Mouse (Mus musculus) cerebellum, adult 9-11 months (tissue): ENCODE results near the gene Mks1.

Experiments used
- DNase-seq: peaks from one replicate; pipeline ENCODE4 v3.0.0; 2022

The Mks1 gene

DNA sequence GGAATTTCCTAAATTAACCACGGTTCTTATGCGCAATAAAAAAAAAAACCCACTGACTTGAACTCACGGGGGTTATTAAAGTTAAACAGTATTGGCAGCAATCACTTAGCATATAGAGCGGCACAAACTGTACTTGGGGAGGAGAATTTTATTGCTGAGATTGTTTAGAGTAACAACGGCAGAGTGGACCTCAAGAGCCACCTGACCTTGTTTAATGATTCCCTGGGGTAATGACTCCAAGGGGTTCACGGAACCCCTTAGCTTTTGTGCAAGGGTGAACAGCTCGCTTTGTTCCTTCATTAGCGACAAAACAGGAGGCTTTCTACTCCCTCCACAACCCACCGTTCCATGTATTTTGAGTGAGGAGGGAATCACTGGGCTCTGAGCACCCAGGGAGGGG lies 26.8 kb downstream of the Mks1 start:
- no peak for DNase-seq

DNA sequence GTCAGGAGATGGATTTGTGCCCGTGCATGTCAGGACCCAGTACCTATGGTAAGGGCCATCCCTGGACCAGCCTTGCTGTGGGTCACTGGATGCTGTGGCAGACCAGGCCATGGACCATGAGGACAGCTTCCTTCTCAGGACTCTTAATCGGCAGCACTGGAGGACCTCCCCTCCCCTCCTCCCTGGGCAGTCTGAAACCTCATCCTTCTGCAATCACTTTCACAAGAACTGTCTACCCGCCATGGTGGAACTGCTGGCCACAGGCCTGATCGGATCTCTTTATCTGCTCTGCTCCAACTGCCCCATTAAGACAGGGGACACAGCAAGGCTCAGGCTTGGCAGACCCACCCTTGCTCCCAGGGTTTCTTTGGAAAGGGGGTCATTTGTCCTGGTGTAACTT lies 28.7 kb downstream of the Mks1 start:
- DNase-seq: no peak

DNA sequence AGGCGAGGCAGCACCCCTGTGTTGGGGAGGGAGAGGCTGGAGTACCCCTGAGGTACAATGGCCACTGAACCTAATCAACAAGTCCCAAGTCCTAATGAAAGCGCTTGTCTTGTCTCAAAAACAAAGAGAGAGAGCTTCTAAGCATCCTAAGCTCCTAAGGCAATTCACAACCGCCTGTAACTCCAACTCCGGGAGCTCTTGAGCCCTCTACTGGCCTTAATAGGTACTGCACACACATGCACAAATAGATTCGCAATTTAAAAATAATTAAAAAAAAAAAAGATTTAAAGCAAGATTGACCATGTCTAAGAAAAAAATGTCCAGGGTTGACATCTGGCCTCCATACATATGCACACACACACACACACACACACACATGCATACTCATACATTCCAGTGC lies 30.5 kb downstream of the Mks1 start:
- DNase-seq: no peak

DNA sequence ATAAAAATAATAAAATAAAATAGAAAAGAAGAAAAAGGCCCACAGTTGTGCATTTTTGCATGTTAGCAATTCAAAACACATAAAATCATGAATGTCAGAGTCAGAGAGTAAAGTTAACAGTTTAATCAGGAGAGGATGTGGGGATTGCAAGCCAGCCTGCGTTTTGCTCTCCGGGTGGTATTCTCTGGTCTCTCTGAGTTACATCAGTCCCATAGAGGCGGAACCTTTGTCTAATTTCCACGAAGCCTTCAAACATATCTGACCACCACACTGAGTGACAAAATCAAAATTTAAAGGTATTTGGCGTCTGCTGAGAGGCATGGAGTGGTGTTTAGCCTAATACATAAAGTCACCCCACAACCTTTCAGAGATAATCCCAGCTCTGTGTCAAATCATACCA lies 31.8 kb downstream of the Mks1 start:
- DNase-seq: no peak

DNA sequence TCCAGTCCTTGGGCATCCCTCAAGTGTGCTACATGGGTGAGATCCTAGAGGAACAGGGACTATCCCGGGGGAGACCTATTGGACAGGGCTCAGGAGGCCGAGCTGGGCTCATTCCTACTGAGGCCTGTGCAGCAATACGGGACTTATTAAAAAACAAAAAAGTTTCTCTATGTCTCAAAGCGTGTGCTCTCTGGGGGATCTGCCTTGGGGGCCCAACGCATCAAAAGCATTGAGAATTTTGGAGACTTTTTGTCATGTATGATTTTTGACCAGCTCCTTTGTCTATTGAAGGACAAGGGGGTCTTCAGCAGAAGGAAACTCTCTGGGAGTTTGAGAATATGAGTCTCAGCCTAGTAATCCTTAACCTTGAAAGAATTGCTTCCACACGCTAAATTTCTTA lies 39.2 kb downstream of the Mks1 start, which contains the start of gene Olfr462:
Olfr462 (minus strand) TSS at position 101 of the 400 bp plus-strand sequence.
- no peak for DNase-seq

DNA sequence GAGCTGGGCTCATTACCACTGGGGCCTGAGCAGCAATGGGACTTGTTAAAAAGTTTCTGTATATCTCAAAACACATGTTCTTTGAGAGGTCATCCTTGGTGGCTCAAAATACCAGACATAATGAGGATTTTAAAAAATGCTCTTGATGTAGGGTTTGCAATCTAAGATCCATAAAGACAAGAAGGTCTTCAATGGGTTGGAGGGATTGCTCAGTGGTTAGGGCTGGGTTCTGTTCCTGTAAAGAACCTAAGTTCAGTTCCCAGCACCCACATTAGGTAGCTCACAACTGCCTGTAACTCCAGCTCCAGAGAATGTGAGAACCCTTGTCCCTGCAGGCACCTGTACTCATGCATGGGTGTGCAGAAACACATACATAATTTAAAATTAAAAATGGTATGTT lies 44.3 kb downstream of the Mks1 start, which contains the start of gene Olfr463:
Olfr463 (minus strand) TSS at position 101 of the 400 bp plus-strand sequence.
- DNase-seq: no peak

DNA sequence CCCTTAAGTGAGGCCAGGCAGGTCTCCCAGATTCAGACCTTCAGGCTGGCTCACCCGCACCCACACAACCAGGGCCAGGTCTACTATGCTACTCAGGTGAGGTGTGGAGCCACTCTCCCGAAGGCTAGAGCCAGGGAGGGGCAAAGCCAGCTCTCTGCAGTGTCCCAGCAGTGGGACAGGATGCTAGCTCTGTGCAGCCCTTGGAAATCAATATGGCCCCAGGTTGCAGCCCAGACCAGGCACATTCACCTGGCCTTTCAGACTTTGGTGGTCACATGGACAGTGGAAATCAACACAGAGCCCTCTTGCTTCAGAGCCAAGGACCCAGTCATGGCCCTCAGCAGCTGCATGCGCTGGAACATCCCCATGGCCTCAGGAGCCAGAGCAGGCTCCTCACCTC lies 51.3 kb downstream of the Mks1 start:
- DNase-seq: no peak
